Mouse (Mus musculus) liver, adult (tissue): ENCODE measurements around the gene Socs1.
A peak's percentile ranks its signal among the peaks of the same experiment; 100 is the strongest.

Experiments
- GATA4 ChIP-seq: IDR thresholded peaks from 2 replicates; pipeline ENCODE4 v1.6.1; 2014; ENCODE audit warnings: mild to moderate bottlenecking, low read length; ENCODE audit not compliant: insufficient replicate concordance

Gene Socs1

DNA sequence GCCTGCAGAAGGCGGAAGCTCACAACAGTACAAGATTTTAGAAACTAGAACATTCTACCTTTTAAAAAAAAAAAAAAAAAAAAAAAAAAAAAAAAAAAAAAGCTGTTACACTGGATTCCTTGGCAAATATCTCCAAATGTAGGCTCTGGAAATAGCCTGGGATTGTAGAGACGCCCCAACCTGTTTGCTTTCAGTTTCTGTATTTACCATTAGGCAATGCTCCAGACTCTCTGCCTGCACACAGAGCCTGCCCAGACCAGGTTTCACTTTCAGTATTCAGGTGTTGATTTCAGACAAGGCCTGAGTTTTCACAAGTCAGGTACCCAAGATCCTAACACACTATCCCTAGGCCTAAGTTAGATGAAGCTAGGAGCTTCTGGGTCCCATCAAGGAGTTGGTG, 44.3 kb downstream of the Socs1 start:
- no peak for TF ChIP-seq GATA4

DNA sequence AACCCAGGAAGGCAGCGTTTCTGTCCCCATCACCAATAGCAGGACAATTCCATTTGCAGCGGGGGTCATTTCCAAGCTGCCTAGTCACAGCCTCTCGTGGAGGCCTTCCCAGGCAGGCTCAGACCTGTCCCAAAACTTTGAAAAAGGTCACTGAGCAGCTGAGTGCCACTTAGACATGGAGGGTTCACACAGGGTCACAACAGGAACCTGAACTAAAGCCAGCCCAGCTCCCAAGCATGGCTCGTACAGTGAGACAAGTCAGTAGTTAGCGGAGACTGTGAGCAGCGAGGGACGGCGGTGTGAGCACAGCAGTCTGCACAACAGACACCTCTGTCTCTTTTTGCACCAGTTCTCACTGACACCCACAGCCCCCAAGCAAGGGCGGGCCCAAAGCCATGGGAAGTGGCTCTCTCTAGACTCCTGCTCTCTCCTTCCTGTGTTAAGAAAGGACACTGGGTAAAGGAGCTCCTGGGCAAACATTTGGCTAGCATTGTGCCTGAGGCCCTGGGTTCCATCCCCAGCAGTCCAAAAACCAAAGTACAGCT, 45.4 kb downstream of the Socs1 start:
- TF ChIP-seq GATA4 = no peak

DNA sequence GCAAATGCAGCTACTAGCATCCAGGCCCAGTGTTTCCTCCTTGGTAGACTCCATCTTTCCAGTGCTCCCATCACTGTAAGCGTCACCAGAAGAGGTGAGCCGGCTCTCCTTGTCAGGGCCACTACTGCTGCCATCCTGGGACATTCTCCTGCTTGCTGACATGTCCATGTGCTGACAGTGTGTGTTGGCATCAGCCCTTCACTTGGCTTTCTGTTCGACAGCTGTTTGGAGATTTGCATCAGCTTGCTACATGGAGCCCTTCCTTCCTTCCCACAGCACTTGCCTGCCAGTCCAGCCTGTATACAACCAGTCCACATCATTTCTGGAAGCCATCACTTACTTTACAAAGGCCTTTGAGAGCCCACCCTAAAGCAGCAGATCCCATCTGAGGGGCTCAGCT, 46.5 kb downstream of the Socs1 start:
- TF ChIP-seq GATA4 = no peak

DNA sequence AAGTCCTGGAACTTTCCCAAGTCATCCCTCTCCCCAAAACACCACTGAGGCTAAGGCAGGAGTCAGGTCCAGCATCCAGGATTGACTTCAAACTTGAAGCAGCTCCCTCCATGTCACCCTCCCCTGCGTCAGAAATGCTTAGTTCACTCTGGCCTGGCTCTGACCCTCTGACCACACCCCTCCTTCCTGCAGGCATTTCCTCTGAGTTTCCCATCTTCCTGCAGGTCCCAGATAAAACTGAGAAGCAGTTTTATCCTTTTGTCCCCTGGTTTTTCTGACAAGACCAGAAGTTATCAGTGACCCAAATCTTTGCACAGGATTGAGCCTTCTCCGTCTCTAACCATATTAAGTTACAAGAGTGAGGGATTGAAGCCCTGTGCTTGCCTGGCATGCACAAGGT, 47.8 kb downstream of the Socs1 start:
- peak; percentile 82 for TF ChIP-seq GATA4

DNA sequence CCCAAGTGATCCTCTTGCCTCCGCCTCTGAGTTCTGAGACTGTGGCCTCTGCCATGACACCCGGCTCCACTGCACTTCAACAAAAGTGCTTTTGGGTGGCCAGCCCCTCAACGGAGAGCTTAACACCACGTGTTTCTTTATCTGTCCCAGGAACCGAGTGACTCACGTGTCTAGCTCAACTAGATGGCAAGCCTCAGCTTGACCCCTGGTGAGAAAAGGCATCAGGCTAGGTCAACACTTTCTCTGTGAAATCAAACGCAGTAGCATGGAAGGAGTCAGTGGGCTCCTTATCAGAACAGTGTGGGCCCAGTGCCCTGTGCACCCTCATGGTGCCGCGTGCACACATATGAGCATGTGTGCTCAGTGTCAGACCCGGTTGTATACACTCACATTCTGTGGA, 49.0 kb downstream of the Socs1 start:
- TF ChIP-seq GATA4 = no peak

DNA sequence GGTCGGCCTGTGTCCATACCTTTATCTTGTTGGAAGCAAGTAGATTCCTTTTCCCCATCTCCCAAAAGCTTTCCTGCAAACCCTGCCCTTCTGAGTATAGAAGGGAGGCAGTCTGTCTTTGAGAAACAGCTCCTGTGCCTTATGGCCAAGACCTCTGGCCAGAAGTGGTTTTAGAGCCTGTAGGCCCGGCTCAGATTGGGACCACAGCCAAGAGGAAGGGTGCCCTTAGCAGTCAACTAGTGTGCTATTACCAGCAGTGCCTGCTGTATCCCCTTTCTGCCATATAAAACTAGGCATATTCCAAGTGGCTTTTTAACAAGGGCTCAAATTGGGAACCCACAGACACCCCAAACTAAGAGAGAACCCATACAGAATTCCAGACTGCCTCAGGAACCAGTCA, 49.6 kb downstream of the Socs1 start:
- TF ChIP-seq GATA4 = no peak

DNA sequence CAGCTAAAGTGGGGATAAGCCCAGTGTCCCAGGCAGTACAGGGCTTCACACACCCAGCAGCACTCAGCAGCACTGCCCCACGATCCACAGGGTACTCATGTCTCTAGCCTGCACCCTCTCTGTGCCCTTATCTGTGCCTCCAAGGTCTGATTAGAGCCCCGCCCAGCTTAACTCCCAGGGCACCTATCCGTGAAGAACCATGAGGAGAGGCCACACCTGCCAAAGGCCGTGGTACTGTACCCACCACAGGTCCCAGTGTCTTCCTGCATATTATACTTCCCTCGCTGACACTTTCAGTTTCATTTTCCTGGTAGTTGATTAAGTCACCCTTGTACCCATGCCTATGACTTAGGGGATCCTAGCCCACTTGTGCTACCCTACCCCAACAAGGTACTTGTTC, 52.9 kb downstream of the Socs1 start:
- no peak for TF ChIP-seq GATA4
